Mouse (Mus musculus) embryonic fibroblast, embryonic 13.5 days (primary cell): ENCODE measurements around the gene Prodh2. TPM values are rescaled to one million over a fixed set of nuclear protein-coding genes. Genes with fewer than 3 reads are reported as not detected.

Experiments
- H3K27ac ChIP-seq: 2 replicates; pipeline ENCODE4 v1.5.1; 2012; ENCODE audit warnings: low read length, control low read depth, inconsistent platforms; ENCODE audit not compliant: insufficient read depth
- H3K4me1 ChIP-seq: 2 replicates; pipeline ENCODE4 v1.6.1; 2011; ENCODE audit warnings: low read length; ENCODE audit not compliant: control insufficient read depth, insufficient read depth
- H3K4me3 ChIP-seq: 2 replicates; pipeline ENCODE4 v1.5.1; 2011; ENCODE audit warnings: mild to moderate bottlenecking, control low read depth, low read length; ENCODE audit not compliant: insufficient read depth
- CTCF ChIP-seq: IDR thresholded peaks from 2 replicates; pipeline ENCODE4 v1.5.1; 2011; ENCODE audit warnings: mild to moderate bottlenecking, control low read depth, low read length, moderate library complexity, borderline replicate concordance; ENCODE audit not compliant: insufficient read depth
- POLR2A ChIP-seq: IDR thresholded peaks from 2 replicates; pipeline ENCODE4 v1.6.1; 2011; ENCODE audit warnings: low read depth, mild to moderate bottlenecking, control low read depth, low read length, moderate library complexity
- polyA plus RNA-seq: library from polyadenylated mRNA; stranded (reverse); fragments of >200 nt; gene quantifications from 2 replicates; pipeline ENCODE4 v1.2.4, GENCODE M21; 2011; ENCODE audit warnings: low read depth; ENCODE audit not compliant: missing spikeins, insufficient read length

The Prodh2 gene
- polyA plus RNA-seq, 1 experiment = not detected

GRCm38 (mm10) chr7:30518325-30518724, 24.9 kb downstream of the Prodh2 start:
- Histone ChIP-seq H3K4me3 (no peak overlapping the region), H3K4me1 (no peaks in the 10 kb centered on the region), H3K27ac (no peak overlapping the region)
- TF ChIP-seq POLR2A (no peak), CTCF (no peak)

GRCm38 (mm10) chr7:30520396-30520795, 27.0 kb downstream of the Prodh2 start:
- Histone ChIP-seq H3K4me3 (no peak overlapping the region), H3K4me1 (peaks cover 6% of the 10 kb centered on the region; the same call in 1 of the 2 replicates), H3K27ac (no peak overlapping the region)
- TF ChIP-seq CTCF = no peak
- no peak for TF ChIP-seq POLR2A

- no peak overlapping the region for H3K27ac ChIP-seq
Measured at GRCm38 (mm10) chr7:30520856-30521255, 27.4 kb downstream of the Prodh2 start.

GRCm38 (mm10) chr7:30522871-30523270, 29.4 kb downstream of the Prodh2 start:
- Histone ChIP-seq H3K4me1 (peaks cover 6% of the 10 kb centered on the region; the same call in 1 of the 2 replicates), H3K27ac (no peak overlapping the region), H3K4me3 (no peak overlapping the region)
- TF ChIP-seq POLR2A = no peak
- no peak for TF ChIP-seq CTCF

More at GRCm38 (mm10) chr7:30520856-30521255, 27.4 kb downstream of the Prodh2 start:
- Histone ChIP-seq H3K4me1 (peaks cover 6% of the 10 kb centered on the region; the same call in 1 of the 2 replicates), H3K4me3 (no peak overlapping the region)
- TF ChIP-seq POLR2A (no peak), CTCF (no peak)

- peak overlapping the region; percentile 67 for H3K27ac ChIP-seq
- H3K4me1 ChIP-seq = peaks cover 6% of the 10 kb centered on the region; the same call in 1 of the 2 replicates
- H3K4me3 ChIP-seq = no peak overlapping the region
- TF ChIP-seq POLR2A (no peak; the same call in 1 of the 2 replicates), CTCF (no peak)
Measured at GRCm38 (mm10) chr7:30524487-30524886, 31.1 kb downstream of the Prodh2 start.

- Histone ChIP-seq H3K4me1 (peaks cover 6% of the 10 kb centered on the region; the same call in 1 of the 2 replicates), H3K4me3 (no peak overlapping the region), H3K27ac (peak overlapping the region; percentile 35; the same call in 1 of the 2 replicates)
- TF ChIP-seq POLR2A = peak; percentile 28; the same call in 1 of the 2 replicates
- TF ChIP-seq CTCF = no peak
Measured at GRCm38 (mm10) chr7:30525954-30526353, 32.5 kb downstream of the Prodh2 start.

- peak overlapping the region; percentile 35; the same call in 1 of the 2 replicates for H3K27ac ChIP-seq
- H3K4me1 ChIP-seq = peaks cover 6% of the 10 kb centered on the region; the same call in 1 of the 2 replicates
- no peak overlapping the region for H3K4me3 ChIP-seq
- TF ChIP-seq POLR2A (no peak), CTCF (no peak)
Measured at GRCm38 (mm10) chr7:30526399-30526798, 33.0 kb downstream of the Prodh2 start.

- TF ChIP-seq CTCF = no peak
- no peak for TF ChIP-seq POLR2A
- H3K4me1 ChIP-seq = peaks cover 8% of the 10 kb centered on the region; the same call in 1 of the 2 replicates
- no peak overlapping the region for H3K27ac ChIP-seq
- no peak overlapping the region for H3K4me3 ChIP-seq
Measured at GRCm38 (mm10) chr7:30526981-30527380, 33.6 kb downstream of the Prodh2 start.

- H3K27ac ChIP-seq = no peak overlapping the region
- H3K4me3 ChIP-seq = no peak overlapping the region
- no peak for TF ChIP-seq CTCF
- TF ChIP-seq POLR2A = no peak
- H3K4me1 ChIP-seq = peaks cover 3% of the 10 kb centered on the region; the same call in 1 of the 2 replicates
Measured at GRCm38 (mm10) chr7:30531291-30531815, 37.9 kb downstream of the Prodh2 start.

- Histone ChIP-seq H3K27ac (no peak overlapping the region), H3K4me3 (no peak overlapping the region), H3K4me1 (peaks cover 3% of the 10 kb centered on the region; the same call in 1 of the 2 replicates)
- TF ChIP-seq CTCF = no peak
- TF ChIP-seq POLR2A = no peak
Measured at GRCm38 (mm10) chr7:30532931-30533330, 39.5 kb downstream of the Prodh2 start.
